Mouse (Mus musculus) left cerebral cortex, adult 18-20 months (tissue): ENCODE results near the gene Kl. TPM values are rescaled to one million over a fixed set of nuclear protein-coding genes. Genes with fewer than 3 reads are reported as not detected.

Experiments
- DNase-seq, 2 experiments: peaks; one replicate each; pipeline ENCODE4 v3.0.0; 2021 to 2022; ENCODE audit warnings: low spot score in 2 of 2, mixed read lengths in 1 of 2
- total RNA-seq, 2 experiments: library from RNA; stranded (reverse); gene quantifications; 2 replicates each; pipeline ENCODE4 v1.2.3; 2021

Gene Kl
- total RNA-seq, 2 experiments from 2014 or later: 2.7 to 3.0 TPM

DNA sequence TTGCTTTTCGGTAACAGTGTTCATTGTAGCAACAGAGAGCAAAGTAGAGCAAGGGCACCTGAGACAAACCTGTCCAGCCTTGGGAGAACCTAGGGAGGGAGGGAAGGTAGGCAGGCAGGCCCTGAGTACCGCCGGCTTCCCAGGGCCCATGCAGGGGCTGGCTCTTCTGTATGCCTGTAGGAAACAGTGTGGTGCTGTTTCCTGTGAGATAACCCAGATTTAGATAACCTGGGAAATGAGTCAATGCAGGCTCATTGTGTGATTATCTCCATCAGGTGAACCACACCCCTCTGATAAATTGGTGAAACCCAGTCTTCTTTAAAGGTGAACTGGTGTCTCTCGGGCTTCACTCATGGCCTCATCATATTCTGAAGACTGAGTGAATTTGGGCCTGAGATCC is 73.7 kb downstream of the Kl start:
- no peak for DNase-seq

DNA sequence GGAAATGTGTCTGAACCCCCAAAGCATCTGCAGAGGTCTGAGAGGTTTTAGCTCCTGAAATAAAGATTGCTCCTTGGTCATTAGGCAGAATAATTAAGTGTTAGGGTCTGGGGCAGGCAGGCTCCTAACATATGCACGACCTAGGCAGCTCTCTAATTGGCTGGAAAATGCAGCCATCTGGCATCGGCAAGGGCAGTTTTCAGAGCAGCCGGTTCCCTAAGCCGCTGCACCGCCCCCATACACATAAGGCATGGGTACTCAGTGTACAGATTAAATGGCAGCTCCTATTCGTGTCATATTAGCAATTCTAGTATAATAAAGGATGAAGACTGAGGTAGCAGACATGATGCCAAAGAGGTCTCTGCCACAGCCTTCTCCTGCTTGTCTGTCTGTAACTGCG is 74.8 kb downstream of the Kl start:
- DNase-seq: no peak

DNA sequence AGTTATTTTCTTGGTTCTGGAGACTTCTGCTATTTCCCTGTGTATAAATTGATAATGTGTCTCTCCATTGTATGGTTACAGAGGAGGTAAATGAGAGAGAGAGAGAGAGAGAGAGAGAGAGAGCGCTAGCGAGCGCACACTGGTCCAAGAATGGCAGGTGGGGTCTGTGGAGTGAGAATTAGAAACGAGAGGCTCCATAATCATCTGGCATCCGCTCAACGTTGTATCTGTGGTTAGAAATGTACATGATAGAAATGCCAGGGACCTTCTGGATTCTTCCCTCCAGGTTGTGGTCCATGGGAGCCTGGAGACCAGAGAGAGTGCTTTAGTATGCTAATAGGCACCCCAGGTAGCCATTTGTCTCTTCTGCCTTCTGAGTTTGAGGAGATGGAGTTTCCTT is 76.5 kb downstream of the Kl start:
- DNase-seq: no peak

- no peak for DNase-seq
Measured at GRCm38 (mm10) chr5:151034715-151035512, 82.5 kb downstream of the Kl start.

GRCm38 (mm10) chr5:151037871-151038270 is 85.5 kb downstream of the Kl start:
- DNase-seq: no peak

DNA sequence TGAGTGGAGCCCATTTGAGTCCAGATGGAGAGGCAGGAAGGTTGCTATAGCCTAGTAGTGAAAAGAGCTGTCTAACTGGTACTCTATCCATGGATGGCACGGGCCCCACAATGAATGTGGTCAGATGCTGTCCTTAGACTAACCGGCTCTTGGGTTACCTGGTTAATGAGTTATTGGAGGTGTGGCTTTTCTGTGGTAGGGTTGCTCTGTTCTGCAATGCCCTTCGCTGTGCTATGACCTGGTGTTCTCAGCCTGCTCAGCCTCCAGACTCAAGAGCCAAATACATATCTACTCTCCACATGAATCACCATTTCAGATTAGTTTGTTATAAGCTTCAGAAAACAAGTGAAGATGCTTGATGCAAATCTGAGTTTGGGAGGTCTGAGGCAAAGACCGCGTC is 90.5 kb downstream of the Kl start:
- no peak for DNase-seq
